Mouse (Mus musculus) retina, adult 2 months (tissue): Measurements from ENCODE around the gene Brd9.
A peak's percentile ranks its signal among the peaks of the same experiment; 100 is the strongest.
"Not testable (repeated sequence)": the region's sequence is repeated elsewhere in the genome, so short reads cannot be mapped to it uniquely, and the experiment has no call there.

ENCODE experiments used
- DNase-seq: peaks from one replicate; pipeline ENCODE4 v3.0.0-alpha.2; 2012; ENCODE audit warnings: low read depth, low spot score

The Brd9 gene

GRCm38 (mm10) chr13:73990325-73990724 lies 52.7 kb downstream of the Brd9 start:
- DNase-seq: no peak

- no peak for DNase-seq
These were observed 53.1 kb downstream of the Brd9 start for GRCm38 (mm10) chr13:73990761-73991160.

- DNase-seq: no peak
These were observed 53.7 kb downstream of the Brd9 start for GRCm38 (mm10) chr13:73991267-73991666.

- DNase-seq: no peak
These were observed 58.8 kb downstream of the Brd9 start for GRCm38 (mm10) chr13:73996456-73996855.

GRCm38 (mm10) chr13:74000519-74000918 lies 62.9 kb downstream of the Brd9 start:
- DNase-seq: no peak

GRCm38 (mm10) chr13:74000961-74001360 lies 63.4 kb downstream of the Brd9 start:
- no peak for DNase-seq

- no peak for DNase-seq
These were observed 63.9 kb downstream of the Brd9 start for GRCm38 (mm10) chr13:74001492-74001891.

GRCm38 (mm10) chr13:74006881-74007280 lies 69.3 kb downstream of the Brd9 start:
- not testable (repeated sequence) for DNase-seq

GRCm38 (mm10) chr13:74008216-74008615 lies 70.6 kb downstream of the Brd9 start:
- not testable (repeated sequence) for DNase-seq

- DNase-seq: peak; percentile 29
These were observed 71.5 kb downstream of the Brd9 start, which contains the start of gene Tppp for GRCm38 (mm10) chr13:74008948-74009718. TSS of gene Tppp (plus strand) at chr13:74009407.

- DNase-seq: no peak
These were observed 72.4 kb downstream of the Brd9 start for GRCm38 (mm10) chr13:74009791-74010614.
